Mouse (Mus musculus) R1 (cell line): ENCODE data around the gene Nubp1.

ENCODE experiments used
- DNase-seq: peaks from one replicate; pipeline ENCODE4 v3.0.0-alpha.2; 2018; ENCODE audit warnings: low read depth, low spot score

The Nubp1 gene

GRCm38 (mm10) chr16:10416866-10417265 lies 5.1 kb downstream of the Nubp1 start:
- DNase-seq = peak; percentile 68

DNA sequence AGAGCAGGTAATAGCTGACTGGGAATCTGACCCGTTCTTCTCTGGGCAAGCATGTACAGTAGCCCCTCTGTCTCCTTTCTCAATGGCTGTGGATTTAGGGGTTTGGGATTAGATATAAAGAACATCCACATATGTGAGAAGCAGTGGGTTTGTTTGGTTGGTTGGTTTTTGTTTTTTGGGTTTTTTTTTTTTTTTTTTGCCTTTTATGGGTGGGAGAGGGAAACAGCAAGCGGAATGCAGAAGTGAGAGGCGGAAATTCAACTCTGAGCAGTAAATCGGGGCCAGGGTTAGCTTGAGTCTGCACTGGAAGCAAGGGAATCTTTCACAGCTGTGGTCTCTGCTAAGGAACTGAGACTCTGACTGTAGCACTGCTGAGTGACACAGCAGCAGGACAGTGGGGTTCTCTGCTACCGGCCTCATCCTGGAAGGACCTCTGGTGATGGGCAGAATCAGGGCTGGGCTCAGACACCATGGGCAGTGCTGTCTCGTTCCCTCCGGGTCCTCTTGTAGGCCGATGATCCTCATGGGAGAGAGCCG lies 6.0 kb downstream of the Nubp1 start:
- no peak for DNase-seq

GRCm38 (mm10) chr16:10420447-10421054 lies 8.8 kb downstream of the Nubp1 start:
- no peak for DNase-seq

- no peak for DNase-seq
Observed at GRCm38 (mm10) chr16:10431911-10432310, 20.2 kb downstream of the Nubp1 start.

DNA sequence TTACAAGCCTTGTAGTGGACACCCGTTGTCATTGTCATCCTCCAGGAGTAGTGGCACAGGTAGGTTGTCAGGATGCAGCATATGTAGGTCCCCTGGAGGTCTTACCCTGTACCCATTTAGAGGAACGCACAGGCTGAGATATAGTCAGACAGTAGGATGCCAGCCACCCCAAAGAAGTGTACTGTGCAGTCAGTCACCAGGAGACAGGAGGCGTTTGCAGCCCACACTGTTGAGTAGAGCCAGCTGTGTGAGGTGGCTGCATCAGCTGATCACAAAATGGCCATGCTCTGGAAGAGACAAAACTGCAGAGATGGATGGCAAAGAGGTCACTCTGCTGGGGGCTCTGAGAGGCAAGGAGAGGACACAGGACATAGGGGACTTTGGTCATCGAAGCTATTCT lies 20.6 kb downstream of the Nubp1 start:
- no peak for DNase-seq

DNA sequence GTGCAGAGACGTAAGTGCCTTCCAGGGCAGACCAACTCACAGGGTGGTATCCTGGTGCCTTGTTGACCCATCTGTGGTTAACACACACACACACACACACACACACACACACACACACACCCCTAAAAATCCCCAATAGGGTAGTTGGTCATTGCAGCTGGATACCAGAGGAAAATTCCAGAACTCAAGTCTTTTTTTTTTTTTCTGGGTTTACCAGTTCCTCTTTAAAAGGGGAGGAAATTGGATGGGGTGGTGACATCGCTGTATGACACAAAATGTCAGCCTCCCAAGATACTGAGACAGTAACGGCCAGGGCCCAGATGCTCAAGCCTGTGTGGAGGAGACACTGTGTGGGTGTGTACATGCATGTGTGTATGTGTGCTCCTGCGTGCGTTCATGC lies 21.6 kb downstream of the Nubp1 start:
- no peak for DNase-seq

DNA sequence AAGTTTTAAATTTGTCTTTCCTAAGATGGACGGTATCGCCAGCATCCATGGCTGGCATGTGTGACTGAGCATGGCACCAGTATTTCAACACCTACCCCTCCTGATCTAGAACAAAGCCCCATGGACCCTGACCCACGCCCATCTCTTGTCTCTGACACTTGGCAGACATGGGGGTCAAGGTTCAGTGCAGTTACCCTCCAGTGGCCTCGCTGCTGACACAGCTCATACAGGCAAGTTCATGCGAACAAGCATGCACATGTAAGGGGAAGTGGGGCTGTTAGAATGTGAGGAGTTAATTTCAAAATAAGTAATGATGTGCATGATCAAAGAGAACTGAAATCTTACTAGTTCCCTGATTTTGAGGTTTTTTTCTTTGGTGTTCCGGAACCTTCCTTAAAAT lies 24.4 kb downstream of the Nubp1 start:
- DNase-seq = no peak

GRCm38 (mm10) chr16:10438055-10438454 lies 26.3 kb downstream of the Nubp1 start:
- no peak for DNase-seq

DNA sequence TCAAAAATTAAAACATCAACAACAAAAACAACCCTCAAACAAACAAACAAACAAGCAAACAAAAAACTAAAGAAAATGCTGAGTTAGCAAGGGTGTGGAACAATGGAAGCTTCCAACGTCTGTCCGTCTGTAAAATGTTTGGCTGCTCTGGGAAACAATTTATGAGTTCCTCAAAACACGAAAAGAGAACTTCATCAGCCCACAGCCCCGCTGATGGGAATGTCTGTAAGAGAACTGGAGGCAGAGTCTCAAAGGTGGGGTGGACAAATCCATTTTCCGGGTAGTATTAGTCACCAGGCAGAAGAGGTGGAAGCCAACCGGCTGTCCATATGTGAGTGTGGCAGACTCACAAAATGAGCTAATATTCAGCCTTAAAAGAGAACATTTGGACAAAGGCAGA lies 29.6 kb downstream of the Nubp1 start:
- no peak for DNase-seq

DNA sequence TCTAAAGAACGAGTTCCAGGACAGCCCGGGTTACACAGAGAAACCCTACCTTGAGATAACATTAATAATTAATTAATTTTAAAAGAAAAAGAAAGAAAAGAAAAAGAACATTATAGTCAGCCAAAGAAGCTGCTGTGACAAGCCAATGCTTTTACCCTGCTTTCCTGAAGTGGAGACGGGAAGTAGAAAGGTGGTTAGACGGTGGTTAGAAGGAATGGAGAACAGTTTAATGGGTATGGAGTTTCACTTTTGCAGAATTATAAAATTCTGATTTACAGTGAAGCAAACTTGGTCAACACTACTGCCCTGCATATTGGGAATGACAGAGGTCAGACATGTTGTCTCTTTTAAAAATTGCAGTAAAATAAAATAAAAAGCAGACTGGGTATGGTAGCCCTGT lies 30.0 kb downstream of the Nubp1 start:
- no peak for DNase-seq

- DNase-seq = no peak
Observed at GRCm38 (mm10) chr16:10443723-10444122, 32.0 kb downstream of the Nubp1 start.

DNA sequence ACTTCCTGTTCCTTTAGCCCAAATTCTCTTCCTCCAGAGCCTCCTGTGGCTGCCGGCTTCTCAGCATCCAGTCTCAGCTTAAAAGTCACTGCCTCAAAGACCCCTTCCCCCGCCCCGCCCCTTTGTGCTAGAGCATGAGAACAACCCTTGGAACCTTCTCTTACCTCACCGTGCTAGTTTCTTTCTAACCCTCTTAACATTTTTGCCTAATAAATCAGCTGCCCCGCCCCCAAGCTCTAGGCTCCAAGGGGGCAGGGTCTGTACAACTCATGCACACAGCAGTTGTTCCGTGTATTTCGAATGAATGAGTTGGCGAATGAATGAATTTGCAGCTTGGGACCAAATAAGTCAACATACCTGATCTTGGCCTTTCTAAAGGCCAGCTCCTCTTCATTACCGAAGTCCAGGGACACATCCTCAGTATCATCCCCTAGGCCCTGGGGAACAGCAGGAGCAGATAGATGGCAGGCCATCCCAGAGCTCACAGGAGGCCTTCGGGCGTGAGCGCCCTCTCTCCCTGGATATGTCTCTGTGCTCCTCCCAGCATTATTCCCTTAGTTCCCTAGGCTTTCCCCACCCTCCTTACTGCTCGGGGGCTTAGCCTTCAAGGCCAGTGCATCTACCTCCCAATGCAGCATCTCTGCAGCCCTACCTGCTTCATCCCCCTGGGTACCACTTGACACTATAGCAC lies 35.0 kb downstream of the Nubp1 start:
- peak; percentile 57 for DNase-seq

DNA sequence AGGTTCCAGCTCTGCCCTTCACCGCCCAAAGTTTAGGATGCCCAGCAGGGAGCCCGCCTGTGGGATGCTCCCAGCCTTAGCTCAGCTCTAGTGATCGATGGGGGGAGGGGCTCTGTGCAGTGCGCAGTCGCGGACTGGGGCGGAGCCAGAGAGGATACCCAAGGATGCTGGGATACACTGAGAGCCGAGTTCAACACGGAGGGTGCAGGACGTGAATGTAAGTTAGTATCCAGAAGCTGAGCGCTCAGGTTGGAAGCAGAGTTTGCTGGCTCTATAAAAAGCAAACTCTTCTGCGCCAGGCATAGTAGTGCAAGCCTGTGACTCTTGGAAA lies 35.5 kb downstream of the Nubp1 start, which contains the start of gene Tvp23a:
Gene Tvp23a, minus strand, starts transcription at position 99 of the 331 bp plus-strand sequence.
- DNase-seq = peak; percentile 92

DNA sequence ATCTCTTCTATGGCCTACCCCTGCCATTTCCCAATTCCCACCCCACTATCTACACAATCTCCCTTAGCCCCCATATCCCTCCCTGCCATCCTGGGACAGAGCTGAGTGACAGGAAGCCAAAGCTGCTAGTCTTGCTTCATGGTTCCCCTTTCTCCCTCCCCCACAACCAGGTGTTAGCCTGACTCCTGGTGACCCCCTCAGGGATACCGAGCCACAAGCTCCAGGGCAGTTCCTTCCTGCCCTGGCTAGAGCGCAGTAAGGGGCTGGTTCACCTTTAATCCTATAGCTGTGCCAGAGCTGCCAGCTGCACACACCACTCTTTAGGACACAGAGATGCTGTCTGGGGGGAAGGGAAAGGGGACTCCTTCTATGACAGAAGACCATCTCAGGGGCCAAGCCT lies 36.0 kb downstream of the Nubp1 start:
- no peak for DNase-seq

DNA sequence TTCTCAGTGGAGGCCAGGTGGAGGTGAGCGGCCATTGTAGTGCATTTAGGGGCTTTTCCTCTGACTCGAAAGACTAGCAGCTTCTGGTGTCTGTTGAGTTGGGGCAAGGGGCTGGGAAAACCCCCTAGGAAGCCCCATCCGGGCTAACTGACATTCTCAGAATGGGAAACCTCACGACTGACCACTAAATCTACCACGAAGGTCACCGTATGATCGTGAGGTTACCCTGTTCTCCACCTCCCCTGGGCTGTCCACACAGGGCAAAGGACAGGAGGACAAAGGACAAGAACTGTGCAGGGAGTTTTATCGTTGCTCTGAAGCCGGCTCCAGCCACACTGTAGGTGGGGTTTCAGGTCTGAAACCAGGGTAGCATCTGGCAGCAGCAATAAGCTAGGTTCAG lies 37.2 kb downstream of the Nubp1 start:
- DNase-seq = no peak

GRCm38 (mm10) chr16:10451906-10452305 lies 40.2 kb downstream of the Nubp1 start:
- no peak for DNase-seq

DNA sequence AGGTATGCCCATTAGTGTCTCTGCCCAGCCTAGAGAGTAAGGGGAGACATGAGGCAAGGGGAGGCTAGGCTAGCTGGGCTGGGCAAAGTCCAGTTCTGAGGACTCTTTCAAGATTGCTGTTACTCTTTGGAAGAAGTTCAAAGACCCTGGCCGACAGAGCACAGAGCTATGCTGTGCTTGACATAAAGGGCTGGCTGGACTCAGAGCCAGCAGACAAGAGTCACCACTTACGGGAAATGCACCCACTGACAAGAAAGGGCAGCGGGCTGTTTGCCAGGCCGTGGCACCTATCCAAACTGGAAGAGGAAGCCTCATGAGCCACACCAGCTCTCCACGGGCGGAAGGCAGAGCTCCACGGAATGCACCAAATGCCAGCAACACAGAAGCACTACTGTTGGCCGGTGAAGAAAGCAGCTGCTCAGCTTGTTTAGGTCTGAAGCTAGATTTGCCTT lies 40.7 kb downstream of the Nubp1 start:
- DNase-seq = no peak

DNA sequence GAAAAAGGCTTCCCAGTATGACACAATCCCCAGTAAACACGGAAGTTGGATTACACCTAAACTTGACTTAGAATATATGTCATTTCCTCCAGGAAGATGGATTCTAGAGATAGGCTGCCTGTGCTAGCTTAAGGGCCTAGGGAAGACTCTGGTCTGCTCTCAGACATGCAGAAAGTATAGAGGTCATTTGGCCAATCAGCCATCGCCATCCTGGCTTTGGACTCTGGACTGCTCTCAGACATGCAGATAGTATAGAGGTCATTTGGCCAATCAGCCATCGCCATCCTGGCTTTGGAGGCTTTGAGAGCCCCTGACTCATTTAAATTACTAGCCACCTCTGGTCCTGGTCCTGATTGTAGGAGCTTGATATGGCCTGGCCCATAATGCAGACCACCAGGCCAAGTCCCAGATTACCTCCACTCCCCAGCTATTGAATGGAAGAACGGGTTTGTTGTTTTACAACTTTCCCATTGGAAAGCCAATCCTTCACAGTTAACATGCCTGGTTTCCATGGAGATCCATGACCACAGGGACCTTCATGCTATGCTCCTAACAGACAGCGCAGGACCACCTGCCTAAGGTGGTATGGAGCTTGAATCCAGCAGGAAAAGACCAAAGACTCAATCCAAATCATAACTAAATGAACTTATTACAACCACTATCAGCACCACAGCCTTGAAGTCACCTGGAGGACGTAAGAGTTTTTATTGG lies 42.3 kb downstream of the Nubp1 start:
- DNase-seq = no peak

GRCm38 (mm10) chr16:10454583-10454974 lies 42.8 kb downstream of the Nubp1 start:
- DNase-seq = no peak

DNA sequence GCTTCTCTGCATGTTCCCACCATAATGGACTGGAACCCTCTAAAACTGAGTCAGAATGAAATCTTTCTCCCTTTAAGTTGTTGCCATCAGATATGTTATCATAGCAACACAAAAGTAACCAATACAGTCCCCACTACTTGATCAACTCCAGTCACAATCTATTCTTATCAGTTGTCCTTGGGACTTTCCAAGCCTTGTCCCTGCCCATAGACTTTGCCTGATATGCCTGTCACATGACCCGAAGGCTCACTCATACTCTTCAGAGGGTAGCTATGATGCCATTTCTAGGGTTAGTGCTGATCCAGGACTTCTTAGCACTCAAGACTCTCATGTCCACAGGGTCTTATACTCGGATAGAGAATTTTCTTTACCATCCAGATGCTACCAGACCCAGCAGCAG lies 48.4 kb downstream of the Nubp1 start:
- DNase-seq = no peak

GRCm38 (mm10) chr16:10461178-10461577 lies 49.4 kb downstream of the Nubp1 start:
- DNase-seq = no peak

DNA sequence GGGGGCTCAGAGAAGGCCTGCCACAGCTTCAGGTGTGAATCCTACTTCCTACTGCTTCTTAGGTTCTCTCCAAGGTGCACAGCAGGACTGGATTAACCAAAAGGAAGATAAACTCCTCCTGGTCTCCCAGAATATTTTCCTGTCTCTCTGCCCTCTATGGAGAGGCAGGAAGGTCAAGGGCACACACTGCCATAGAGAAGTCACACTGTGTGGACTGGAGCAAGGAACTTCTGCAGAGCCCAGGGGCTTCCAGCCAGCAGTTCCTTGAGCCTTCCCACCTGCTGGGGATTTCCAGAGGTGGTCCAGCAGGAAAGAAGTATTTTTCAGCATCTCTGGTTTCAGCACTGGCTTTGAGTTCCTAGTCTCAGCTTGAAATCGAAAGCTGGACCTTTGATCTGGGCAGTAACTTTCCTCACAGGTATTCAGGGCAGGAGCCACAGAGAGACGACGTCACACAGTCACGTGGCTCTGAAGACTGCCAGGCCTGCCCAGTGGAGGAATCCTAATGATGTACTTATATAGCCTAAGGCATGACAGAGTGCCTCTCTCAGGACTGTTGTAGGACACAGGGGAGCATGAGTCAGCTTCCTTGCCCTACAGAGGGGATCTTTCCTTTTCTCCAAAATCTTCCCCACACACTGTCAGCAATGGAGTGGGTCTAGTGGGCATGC lies 53.4 kb downstream of the Nubp1 start:
- DNase-seq = peak; percentile 45
